Mouse (Mus musculus): Measurements from ENCODE around the gene Clip4.

DNA sequence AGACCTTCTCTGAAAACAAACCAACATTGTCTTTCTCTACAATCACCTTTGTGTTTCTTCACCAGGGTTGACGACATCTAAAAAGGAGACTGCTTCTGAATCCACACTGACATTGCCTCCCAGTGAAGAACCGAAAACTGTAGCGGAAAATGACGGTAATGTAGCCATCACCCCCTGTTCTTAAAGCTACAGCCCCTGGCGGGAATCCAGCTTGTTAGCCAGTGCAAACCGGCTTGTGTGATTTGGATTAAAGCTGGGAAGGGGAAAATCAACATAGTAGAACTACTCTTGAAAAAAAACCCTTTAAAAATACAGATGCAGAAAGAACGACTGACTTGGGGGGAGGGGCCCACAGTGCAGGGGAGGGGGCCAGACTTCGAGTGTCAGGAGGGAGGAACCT is 59.4 kb downstream of the Clip4 start:
- no peak for TF ChIP-seq POLR2A (IDR thresholded peaks at IDR 0.05; ENCODE audit: borderline replicate concordance, low read depth, low read length)
- TF ChIP-seq CTCF (IDR thresholded peaks at IDR 0.05; ENCODE audit: low read depth, low read length), result no peak

Measured in bone marrow macrophage, adult 2 months (primary cell).